8 mouse cellular contexts compared by ENCODE assay signal in genomic region chr12:25092751-25093211, GRCm38 (mm10). TPM values are rescaled to one million over a fixed set of nuclear protein-coding genes. Genes with fewer than 3 reads are reported as not detected.
A peak's percentile ranks its signal among the peaks of the same experiment; 100 is the strongest.
DNase-seq lines count a peak whose midpoint lies in the region; ATAC-seq and TF ChIP-seq lines count a peak whose summit lies in the region.

No protein-coding gene starts in this region.

- no peak for TF ChIP-seq POLR2A in heart, adult 2 months (IDR thresholded peaks at IDR 0.05; ENCODE audit: insufficient read depth, low read depth, low read length)
- TF ChIP-seq POLR2A in kidney, adult 2 months (IDR thresholded peaks at IDR 0.05; ENCODE audit: low read depth, low read length), result peak; percentile 52

- no peak overlapping the region; the same call in none of the 2 replicates for H3K27ac ChIP-seq in heart, adult 2 months
- H3K27ac ChIP-seq in kidney, adult 2 months (ENCODE audit: insufficient read depth, low read depth, low read length), result peak overlapping the region; percentile 54
- H3K27ac ChIP-seq in liver, embryonic 16.5 days (ENCODE audit: low read length), result peak overlapping the region; percentile 75

- H3K9ac ChIP-seq in heart, adult 2 months (ENCODE audit: low read depth, low read length), result no peak overlapping the region
- H3K9ac ChIP-seq in liver, embryonic 16.5 days (ENCODE audit: low read depth, low read length), result no peak overlapping the region

- ATAC-seq in liver, embryonic 16.5 days (ENCODE audit: low read depth), result peak; percentile 36

- TF ChIP-seq CTCF in heart, adult 2 months (IDR thresholded peaks at IDR 0.05), result no peak
- no peak for TF ChIP-seq CTCF in kidney, adult 2 months (conservative IDR thresholded peaks at IDR 0.05; ENCODE audit: insufficient read depth, insufficient read length, low read depth, low read length)

- peak overlapping the region; percentile 55 for H3K4me2 ChIP-seq in liver, embryonic 16.5 days (ENCODE audit: low read depth, low read length)

- DNase-seq in left cerebral cortex, postnatal 10 days (ENCODE audit: extremely low spot score in 1 of 2, low spot score in 2 of 2), result peak; percentile 46 to 68
- DNase-seq in left cerebral cortex, adult 8-10 months (ENCODE audit: low spot score in 2 of 2), result no peak
- peak; percentile 71 to 74 for DNase-seq in cerebellum, postnatal 14 days
- peak; percentile 48 to 52 for DNase-seq in heart, adult 2 months
- peak; percentile 92 for DNase-seq in kidney, adult 2 months
- peak; percentile 30 for DNase-seq in ovary, postnatal 14 days (ENCODE audit: low spot score)
- DNase-seq in urinary bladder, postnatal 36 days (ENCODE audit: low spot score in 2 of 2), result peak; percentile 70 to 71

- H3K79me2 ChIP-seq in heart, adult 2 months (replicated peaks; ENCODE audit: control insufficient read depth, insufficient read depth, low read length), result no peaks in the 10 kb centered on the region

- TF ChIP-seq EP300 in heart, adult 2 months (IDR thresholded peaks at IDR 0.05; ENCODE audit: insufficient read depth, low read depth, low read length), result no peak

- 10% methylated on average over 17 of the region's 17 CpGs for WGBS in heart, adult 2 months
- 5% methylated on average over 17 of the region's 17 CpGs for WGBS in kidney, adult 2 months
- 13% methylated on average over 17 of the region's 17 CpGs for WGBS in liver, embryonic 16.5 days (ENCODE audit: insufficient replicate concordance)

- intact Hi-C loops in left cerebral cortex, postnatal 10 days (cut with DNase I), result loop anchor here (5.0 to 10.0 kb wide), 6 partner anchors 132 to 995 kb away; no protein-coding TSS in a partner anchor
- intact Hi-C loops in heart, adult 2 months (cut with DNase I), result loop anchor here (1.0 to 10.0 kb wide), 11 partner anchors 68 to 1352 kb away; partner anchors contain the start of gene Rnf144a

- H3K27me3 ChIP-seq in heart, adult 2 months (ENCODE audit: control insufficient read depth, insufficient read depth, low read length), result no peaks in the 10 kb centered on the region
- H3K27me3 ChIP-seq in kidney, adult 2 months (replicated peaks; ENCODE audit: control insufficient read depth, insufficient read depth, low read length), result no peaks in the 10 kb centered on the region
- peaks cover 48% of the 10 kb centered on the region for H3K27me3 ChIP-seq in liver, embryonic 16.5 days (ENCODE audit: control insufficient read depth, insufficient read depth, low read depth, low read length)

- no peak overlapping the region for H3K4me3 ChIP-seq in heart, adult 2 months
- H3K4me3 ChIP-seq in kidney, adult 2 months (ENCODE audit: insufficient read depth, low read depth, low read length), result peak overlapping the region; percentile 41
- peak overlapping the region; percentile 34 for H3K4me3 ChIP-seq in liver, embryonic 16.5 days (ENCODE audit: low read depth, low read length)

- H3K36me3 ChIP-seq in heart, adult 2 months (ENCODE audit: control insufficient read depth, insufficient read depth, low read length), result no peaks in the 10 kb centered on the region
- no peaks in the 10 kb centered on the region for H3K36me3 ChIP-seq in kidney, adult 2 months (ENCODE audit: control insufficient read depth, insufficient read depth, low read length)
- no peaks in the 10 kb centered on the region for H3K36me3 ChIP-seq in liver, embryonic 16.5 days (ENCODE audit: control insufficient read depth, insufficient read depth)

- H3K9me3 ChIP-seq in liver, embryonic 16.5 days (replicated peaks; ENCODE audit: control insufficient read depth, low read length), result no peaks in the 10 kb centered on the region

- no peaks in the 10 kb centered on the region for H3K4me1 ChIP-seq in heart, adult 2 months (ENCODE audit: control insufficient read depth, insufficient read depth, low read length)
- H3K4me1 ChIP-seq in kidney, adult 2 months (ENCODE audit: control insufficient read depth, insufficient read depth, low read length), result no peaks in the 10 kb centered on the region; the same call in 1 of the 2 replicates
- no peaks in the 10 kb centered on the region; the same call in none of the 2 replicates for H3K4me1 ChIP-seq in liver, embryonic 16.5 days (ENCODE audit: control insufficient read depth, low read depth, low read length)

RNA-seq across cellular contexts. Expression of gene Id2, which starts 4.2 kb away (rescaled TPM):
- total RNA-seq in left cerebral cortex, postnatal 10 days (2021), result 100 to 1,000 TPM; 160 to 186 TPM
- 100 to 1,000 TPM; 131 to 145 (median 138) TPM for total RNA-seq in left cerebral cortex, adult 8-10 months (2022)
- 10 to 100 TPM in 1 of 2 experiments, 1 to 10 TPM in 1; 9.3 to 11.9 TPM for total RNA-seq in heart, adult 2 months (2021)
- 26.7 and 27.8 TPM in 2 replicates for polyA plus RNA-seq in heart, adult 2 months (2012; rRNA removed)
- 476 and 599 TPM in 2 replicates for polyA plus RNA-seq in kidney, adult 2 months (2012; rRNA removed)
- polyA plus RNA-seq in liver, embryonic 16.5 days (2015; fragmentation: Nextera tagmentation; extraction: Ambion mirVana), result 127 and 140 TPM in 2 replicates

Comparison
In these comparisons a context has a peak if more than half of its experiments do, and no peak if none do; other contexts are left out.
1. DNase-seq: peak in left cerebral cortex, postnatal 10 days (2 of 2), cerebellum, postnatal 14 days (2 of 2), heart, adult 2 months (2 of 2), kidney, adult 2 months (single experiment), ovary, postnatal 14 days (single experiment) and urinary bladder, postnatal 36 days (2 of 2); none in left cerebral cortex, adult 8-10 months (0 of 2).
2. RNA of gene Id2, which starts 4.2 kb away (total RNA-seq): 160 to 186 TPM in left cerebral cortex, postnatal 10 days and 131 to 145 TPM in left cerebral cortex, adult 8-10 months; 9.3 to 11.9 TPM in heart, adult 2 months; every median in the first group is over 10 times any median in the second.